Mouse (Mus musculus) midbrain, postnatal 0 days (tissue): ENCODE results near the gene Gpr153. TPM values are rescaled to one million over a fixed set of nuclear protein-coding genes. Genes with fewer than 3 reads are reported as not detected.
A peak's percentile ranks its signal among the peaks of the same experiment; 100 is the strongest.

Source experiments
- ATAC-seq: fragments of 200-750 bp; cut with Nextera tagmentation; 2 replicates; pipeline ENCODE4 v1.8.0; 2017; ENCODE audit warnings: moderate number of reproducible peaks, mild to moderate bottlenecking, moderate TSS enrichment, moderate library complexity; ENCODE audit not compliant: low FRiP score
- DNase-seq: peaks from one replicate; pipeline ENCODE4 v3.0.0-alpha.2; 2015; ENCODE audit warnings: low spot score
- H3K27ac ChIP-seq: fragments of 300-500 bp; sonication (generic); 2 replicates; pipeline ENCODE4 v1.5.1; 2014; ENCODE audit warnings: low read depth, mild to moderate bottlenecking, low read length, mixed read lengths
- H3K27me3 ChIP-seq: fragments of 300-500 bp; sonication (generic); 2 replicates; pipeline ENCODE4 v1.6.1; 2014; ENCODE audit warnings: low read length, control low read depth, mixed read lengths; ENCODE audit not compliant: insufficient read depth
- H3K36me3 ChIP-seq: fragments of 300-500 bp; sonication (generic); 2 replicates; pipeline ENCODE4 v1.6.1; 2014; ENCODE audit warnings: low read length, control low read depth, mixed read lengths; ENCODE audit not compliant: insufficient read depth
- H3K4me1 ChIP-seq: fragments of 300-500 bp; sonication (generic); 2 replicates; pipeline ENCODE4 v1.6.1; 2014; ENCODE audit warnings: mild to moderate bottlenecking, control low read depth, antibody characterized with exemption, low read length, mixed read lengths; ENCODE audit not compliant: insufficient read depth
- H3K4me2 ChIP-seq: fragments of 300-500 bp; sonication (generic); 2 replicates; pipeline ENCODE4 v1.6.1; 2014; ENCODE audit warnings: low read depth, mild to moderate bottlenecking, low read length, mixed read lengths; ENCODE audit not compliant: poor library complexity, severe bottlenecking
- H3K4me3 ChIP-seq: fragments of 300-500 bp; sonication (generic); 2 replicates; pipeline ENCODE4 v1.5.1; 2014; ENCODE audit warnings: low read depth, mild to moderate bottlenecking, low read length, moderate library complexity
- H3K9ac ChIP-seq: fragments of 300-500 bp; sonication (generic); replicated peaks from 2 replicates; pipeline ENCODE4 v1.6.1; 2014; ENCODE audit warnings: mild to moderate bottlenecking, low read length, moderate library complexity, mixed read lengths; ENCODE audit not compliant: poor library complexity, severe bottlenecking
- H3K9me3 ChIP-seq: fragments of 300-500 bp; sonication (generic); 2 replicates; pipeline ENCODE4 v1.6.1; 2016; ENCODE audit warnings: low read length, control low read depth
- CTCF ChIP-seq: IDR thresholded peaks from 2 replicates; pipeline ENCODE4 v1.5.1; 2016; ENCODE audit warnings: antibody characterized with exemption, mild to moderate bottlenecking
- WGBS: fragments of 180-500 bp; shearing (Covaris S2); extraction: QIAGEN DNeasy Blood & Tissue Kit; methylation state at CpG from one replicate; pipeline ENCODE4 v1.1.7; 2014; 5-methylcytosine and 5-hydroxymethylcytosine counted together
- polyA plus RNA-seq: library from polyadenylated mRNA; unstranded; fragments of >200 nt; fragmentation: Nextera tagmentation; extraction: Ambion mirVana; gene quantifications from 2 replicates; pipeline ENCODE4 v1.2.1, GENCODE M21; 2015
- total RNA-seq: library from RNA; depleted of rRNA; stranded (reverse); fragments of >200 nt; gene quantifications from 2 replicates; pipeline ENCODE4 v1.2.3, GENCODE M21; 2014

Gpr153 gene
- total and polyA plus RNA-seq, 2 experiments from 2014 or later, result 21.2 to 149 TPM

- Histone ChIP-seq H3K9me3 (no peaks in the 10 kb centered on the region), H3K36me3 (no peaks in the 10 kb centered on the region), H3K4me3 (no peak overlapping the region), H3K4me2 (no peak overlapping the region), H3K27me3 (peaks cover 38% of the 10 kb centered on the region), H3K4me1 (no peaks in the 10 kb centered on the region), H3K9ac (no peak overlapping the region), H3K27ac (no peak overlapping the region)
- ATAC-seq (no peak), DNase-seq (no peak)
- no peak for TF ChIP-seq CTCF
- 11% methylated on average over 12 of the region's 12 CpGs for WGBS
Measured at GRCm38 (mm10) chr4:152292102-152292765, 18.2 kb downstream of the Gpr153 start.

GRCm38 (mm10) chr4:152294188-152294929 is 20.3 kb downstream of the Gpr153 start:
- Histone ChIP-seq H3K4me3 (no peak overlapping the region), H3K27ac (no peak overlapping the region), H3K4me2 (no peak overlapping the region), H3K36me3 (0 out of 2 replicates have a peak, but pooled peaks cover under 1% of the 10 kb centered on the region), H3K4me1 (0 out of 2 replicates have a peak, but pooled peaks cover 8% of the 10 kb centered on the region), H3K9me3 (no peaks in the 10 kb centered on the region), H3K9ac (no peak overlapping the region), H3K27me3 (peaks cover 27% of the 10 kb centered on the region)
- no peak for ATAC-seq
- peak; percentile 57 for TF ChIP-seq CTCF
- no peak for DNase-seq
- 55% methylated on average over 10 of the region's 10 CpGs for WGBS

- DNase-seq (no peak), ATAC-seq (no peak)
- Histone ChIP-seq H3K27me3 (peaks cover 23% of the 10 kb centered on the region), H3K36me3 (peaks cover 16% of the 10 kb centered on the region), H3K4me1 (0 out of 2 replicates have a peak, but pooled peaks cover 8% of the 10 kb centered on the region), H3K4me2 (no peak overlapping the region), H3K4me3 (no peak overlapping the region), H3K9ac (no peak overlapping the region), H3K27ac (no peak overlapping the region), H3K9me3 (no peaks in the 10 kb centered on the region)
- no peak for TF ChIP-seq CTCF
- 65% methylated on average over 4 of the region's 4 CpGs for WGBS
Measured at GRCm38 (mm10) chr4:152295916-152296315, 21.9 kb downstream of the Gpr153 start.

- Histone ChIP-seq H3K27me3 (peaks cover 20% of the 10 kb centered on the region), H3K36me3 (peaks cover 21% of the 10 kb centered on the region), H3K4me3 (peak overlapping the region; percentile 99), H3K27ac (no peak overlapping the region), H3K9ac (0 out of 2 replicates have a peak overlapping the region, but pooled peaks have one; percentile 5), H3K9me3 (no peaks in the 10 kb centered on the region), H3K4me1 (0 out of 2 replicates have a peak, but pooled peaks cover 8% of the 10 kb centered on the region), H3K4me2 (peak overlapping the region; percentile 85)
- 25% methylated on average over 8 of the region's 8 CpGs for whole genome bisulfite sequencing
- DNase-seq (no peak), ATAC-seq (no peak)
- no peak for TF ChIP-seq CTCF
Measured at GRCm38 (mm10) chr4:152296371-152296770, 22.3 kb downstream of the Gpr153 start.

- peak; percentile 94 for ATAC-seq
- under 1% methylated on average over 113 of the region's 119 CpGs for WGBS
- peaks cover 13% of the 10 kb centered on the region for H3K27me3 ChIP-seq
- DNase-seq, result peak; percentile 99
- peak within 1 kb of the TSS; percentile 98 for H3K9ac ChIP-seq
- H3K36me3 ChIP-seq, result peaks cover 23% of the 10 kb centered on the region
- peak within 1 kb of the TSS; percentile 85 for H3K4me2 ChIP-seq
- H3K4me1 ChIP-seq, result 0 out of 2 replicates have a peak, but pooled peaks cover 8% of the 10 kb centered on the region
- H3K9me3 ChIP-seq, result no peaks in the 10 kb centered on the region
- peak within 1 kb of the TSS; percentile 88 for H3K27ac ChIP-seq
- peak within 1 kb of the TSS; percentile 99 for H3K4me3 ChIP-seq
- no peak for TF ChIP-seq CTCF
Measured at GRCm38 (mm10) chr4:152296874-152297861, 23.1 kb downstream of the Gpr153 start, which contains the start of gene Icmt. Icmt (plus strand) TSS chr4:152297227.
